9 mouse cellular contexts compared by ENCODE assay signal in genomic region chr7:19443344-19443743, GRCm38 (mm10). TPM values are rescaled to one million over a fixed set of nuclear protein-coding genes. Genes with fewer than 3 reads are reported as not detected.
DNase-seq lines count a peak whose midpoint lies in the region; ATAC-seq and TF ChIP-seq lines count a peak whose summit lies in the region.
"Had no signal": no experiment of that assay in that cellular context is flagged by ENCODE, and none has a peak within 500 bp of the region (broad histone marks: within the 10 kb centered on the region; RNA-seq: fewer than 3 reads in every experiment).

No protein-coding gene starts in this region.

- no peak overlapping the region for H3K27ac ChIP-seq in forebrain, postnatal 0 days (ENCODE audit: low read depth, low read length)
- H3K27ac ChIP-seq in hindbrain, embryonic 15.5 days (replicated peaks) = no peak overlapping the region
- H3K27ac ChIP-seq: heart, embryonic 15.5 days had no signal

- H3K9me3 ChIP-seq in forebrain, postnatal 0 days (ENCODE audit: low read length) = no peaks in the 10 kb centered on the region
- no peaks in the 10 kb centered on the region for H3K9me3 ChIP-seq in hindbrain, embryonic 15.5 days
- H3K9me3 ChIP-seq: heart, embryonic 15.5 days had no signal

- H3K27me3 ChIP-seq in forebrain, postnatal 0 days (ENCODE audit: insufficient read depth, low read length) = no peaks in the 10 kb centered on the region
- H3K27me3 ChIP-seq in hindbrain, embryonic 15.5 days = no peaks in the 10 kb centered on the region
- H3K27me3 ChIP-seq: heart, embryonic 15.5 days had no signal

- peak; percentile 56 for ATAC-seq in forebrain, postnatal 0 days
- ATAC-seq in hindbrain, embryonic 15.5 days (ENCODE audit: low FRiP score, low read depth) = peak; percentile 46

- WGBS in forebrain, postnatal 0 days = 45% methylated on average over 3 of the region's 3 CpGs
- 46% methylated on average over 3 of the region's 3 CpGs for WGBS in hindbrain, embryonic 15.5 days

- H3K36me3 ChIP-seq in forebrain, postnatal 0 days (ENCODE audit: insufficient read depth) = peaks cover 71% of the 10 kb centered on the region
- H3K36me3 ChIP-seq in hindbrain, embryonic 15.5 days = peaks cover 54% of the 10 kb centered on the region

- peak; percentile 56 for DNase-seq in Muller cell, postnatal 12 days (ENCODE audit: inconsistent ontology term)
- peak; percentile 78 for DNase-seq in cerebellum, adult 11-12 months
- DNase-seq in forebrain, postnatal 0 days = peak; percentile 88
- peak; percentile 84 to 88 for DNase-seq in layer of hippocampus, postnatal 14 days (ENCODE audit: low spot score in 2 of 2)
- peak; percentile 92 for DNase-seq in lung, postnatal 36 days
- DNase-seq in retina, embryonic 14.5 days (ENCODE audit: low spot score) = peak; percentile 92
- DNase-seq in urinary bladder, adult 18-20 months (ENCODE audit: low spot score in 2 of 2) = peak; percentile 62 to 80

- peak; percentile 92 for TF ChIP-seq CTCF in forebrain, postnatal 0 days (IDR thresholded peaks at IDR 0.05; ENCODE audit: low read depth)

- H3K9ac ChIP-seq in forebrain, postnatal 0 days = no peak overlapping the region
- no peak overlapping the region for H3K9ac ChIP-seq in hindbrain, embryonic 15.5 days
- H3K9ac ChIP-seq: heart, embryonic 15.5 days had no signal

- H3K4me3 ChIP-seq in forebrain, postnatal 0 days (ENCODE audit: low read depth, low read length) = no peak overlapping the region
- no peak overlapping the region for H3K4me3 ChIP-seq in hindbrain, embryonic 15.5 days
- H3K4me3 ChIP-seq: heart, embryonic 15.5 days had no signal

- H3K4me1 ChIP-seq in forebrain, postnatal 0 days (ENCODE audit: insufficient read depth) = no peaks in the 10 kb centered on the region
- no peaks in the 10 kb centered on the region for H3K4me1 ChIP-seq in hindbrain, embryonic 15.5 days (replicated peaks)

- no peak overlapping the region for H3K4me2 ChIP-seq in forebrain, postnatal 0 days (ENCODE audit: low read depth)
- H3K4me2 ChIP-seq in hindbrain, embryonic 15.5 days = no peak overlapping the region
- H3K4me2 ChIP-seq: heart, embryonic 15.5 days had no signal

RNA-seq across cellular contexts. Expression of gene Mark4, which starts 15.3 kb away (rescaled TPM):
- total RNA-seq in forebrain, postnatal 0 days (2014; rRNA removed) = 46.7 and 47.1 TPM in 2 replicates
- polyA plus RNA-seq in forebrain, postnatal 0 days (2015; fragmentation: Nextera tagmentation; extraction: Ambion mirVana) = 16.1 and 21.0 TPM in 2 replicates
- 18.4 and 18.7 TPM in 2 replicates for polyA plus RNA-seq in hindbrain, embryonic 15.5 days (2015; fragmentation: Nextera tagmentation; extraction: Ambion mirVana)
- 100 to 1,000 TPM; 114 to 119 TPM for total RNA-seq in layer of hippocampus, postnatal 14 days (2021)

RNA-seq across cellular contexts. Expression of gene Exoc3l2, which starts 19.8 kb away (rescaled TPM):
- total RNA-seq in forebrain, postnatal 0 days (2014; rRNA removed) = 0.14 and 0.23 TPM in 2 replicates
- polyA plus RNA-seq in forebrain, postnatal 0 days (2015; fragmentation: Nextera tagmentation; extraction: Ambion mirVana) = 0.36 and 0.38 TPM in 2 replicates
- polyA plus RNA-seq in hindbrain, embryonic 15.5 days (2015; fragmentation: Nextera tagmentation; extraction: Ambion mirVana) = 0.76 and 0.82 TPM in 2 replicates
- 1 to 10 TPM in 1 of 2 experiments, under 1 TPM in 1; 0.91 to 1.0 TPM for total RNA-seq in layer of hippocampus, postnatal 14 days (2021)

RNA-seq across cellular contexts. Expression of gene Ckm, which starts 38.8 kb away (rescaled TPM):
- 0.48 and 4.2 TPM in 2 replicates for total RNA-seq in forebrain, postnatal 0 days (2014; rRNA removed)
- polyA plus RNA-seq in forebrain, postnatal 0 days (2015; fragmentation: Nextera tagmentation; extraction: Ambion mirVana) = not detected in 2 replicates
- 0.23 and 1.4 TPM in 2 replicates for polyA plus RNA-seq in hindbrain, embryonic 15.5 days (2015; fragmentation: Nextera tagmentation; extraction: Ambion mirVana)
- total RNA-seq in layer of hippocampus, postnatal 14 days (2021) = not detected

RNA-seq across cellular contexts. Expression of gene Klc3, which starts 39.4 kb away (rescaled TPM):
- 2.2 and 3.0 TPM in 2 replicates for total RNA-seq in forebrain, postnatal 0 days (2014; rRNA removed)
- 2.1 and 2.9 TPM in 2 replicates for polyA plus RNA-seq in forebrain, postnatal 0 days (2015; fragmentation: Nextera tagmentation; extraction: Ambion mirVana)
- 1.2 and 2.1 TPM in 2 replicates for polyA plus RNA-seq in hindbrain, embryonic 15.5 days (2015; fragmentation: Nextera tagmentation; extraction: Ambion mirVana)
- 1 to 10 TPM; 3.5 to 4.1 TPM for total RNA-seq in layer of hippocampus, postnatal 14 days (2021)
